Mouse (Mus musculus) bone marrow macrophage, adult 2 months (primary cell): ENCODE measurements around the gene Slc22a3.

Experiments
- CTCF ChIP-seq: IDR thresholded peaks from 2 replicates; pipeline ENCODE4 v1.5.1; 2012; ENCODE audit warnings: low read depth, mild to moderate bottlenecking, low read length, moderate library complexity
- POLR2A ChIP-seq: IDR thresholded peaks from 2 replicates; pipeline ENCODE4 v1.6.1; 2012; ENCODE audit warnings: mild to moderate bottlenecking, low read depth, low read length, borderline replicate concordance

- no peak for TF ChIP-seq CTCF
- TF ChIP-seq POLR2A = no peak
Observed at GRCm38 (mm10) chr17:12489888-12490287, 17.6 kb downstream of the Slc22a3 start.
